Mouse (Mus musculus): ENCODE data around the gene Atf6.

Atf6 gene

GRCm38 (mm10) chr1:170773506-170773905 is 94.1 kb downstream of the Atf6 start:
- DNase-seq (ENCODE audit: low read depth, low spot score), result no peak

- DNase-seq (ENCODE audit: low read depth, low spot score), result no peak
Observed at GRCm38 (mm10) chr1:170771437-170772003, 96.1 kb downstream of the Atf6 start.

- no peak for DNase-seq (ENCODE audit: low read depth, low spot score)
Observed at GRCm38 (mm10) chr1:170770691-170771090, 96.9 kb downstream of the Atf6 start.

GRCm38 (mm10) chr1:170766997-170767396 is 100.6 kb downstream of the Atf6 start:
- DNase-seq (ENCODE audit: low read depth, low spot score), result no peak

GRCm38 (mm10) chr1:170764798-170765197 is 102.8 kb downstream of the Atf6 start:
- no peak for DNase-seq (ENCODE audit: low read depth, low spot score)

GRCm38 (mm10) chr1:170761634-170762033 is 105.9 kb downstream of the Atf6 start:
- no peak for DNase-seq (ENCODE audit: low read depth, low spot score)

- no peak for DNase-seq (ENCODE audit: low read depth, low spot score)
Observed at GRCm38 (mm10) chr1:170753597-170753996, 114.0 kb downstream of the Atf6 start.

- DNase-seq (ENCODE audit: low read depth, low spot score), result no peak
Observed at GRCm38 (mm10) chr1:170751797-170752196, 115.8 kb downstream of the Atf6 start.

- no peak for DNase-seq (ENCODE audit: low read depth, low spot score)
Observed at GRCm38 (mm10) chr1:170746523-170746922, 121.0 kb downstream of the Atf6 start.

GRCm38 (mm10) chr1:170741497-170742246 is 125.9 kb downstream of the Atf6 start:
- DNase-seq (ENCODE audit: low read depth, low spot score), result no peak

- DNase-seq (ENCODE audit: low read depth, low spot score), result no peak
Observed at GRCm38 (mm10) chr1:170734866-170735265, 132.7 kb downstream of the Atf6 start.

GRCm38 (mm10) chr1:170732596-170732890 is 135.0 kb downstream of the Atf6 start:
- no peak for DNase-seq (ENCODE audit: low read depth, low spot score)

GRCm38 (mm10) chr1:170731865-170732595 is 135.5 kb downstream of the Atf6 start:
- no peak for DNase-seq (ENCODE audit: low read depth, low spot score)

GRCm38 (mm10) chr1:170729267-170729962 is 138.2 kb downstream of the Atf6 start:
- DNase-seq (ENCODE audit: low read depth, low spot score), result peak; percentile 17

GRCm38 (mm10) chr1:170728524-170728923 is 139.0 kb downstream of the Atf6 start:
- no peak for DNase-seq (ENCODE audit: low read depth, low spot score)

GRCm38 (mm10) chr1:170721560-170721959 is 146.0 kb downstream of the Atf6 start:
- no peak for DNase-seq (ENCODE audit: low read depth, low spot score)

GRCm38 (mm10) chr1:170718133-170718810 is 149.3 kb downstream of the Atf6 start:
- no peak for DNase-seq (ENCODE audit: low read depth, low spot score)

GRCm38 (mm10) chr1:170717241-170717828 is 150.2 kb downstream of the Atf6 start:
- no peak for DNase-seq (ENCODE audit: low read depth, low spot score)

GRCm38 (mm10) chr1:170711731-170712130 is 155.8 kb downstream of the Atf6 start:
- no peak for DNase-seq (ENCODE audit: low read depth, low spot score)

GRCm38 (mm10) chr1:170709969-170710368 is 157.6 kb downstream of the Atf6 start:
- DNase-seq (ENCODE audit: low read depth, low spot score), result no peak

GRCm38 (mm10) chr1:170709481-170709880 is 158.1 kb downstream of the Atf6 start:
- DNase-seq (ENCODE audit: low read depth, low spot score), result peak; percentile 19

All from CD4-positive helper T cell, adult 2 months (primary cell).